Mouse (Mus musculus) gastrocnemius, adult 18-20 months (tissue): ENCODE measurements around the gene Ddx54. TPM values are rescaled to one million over a fixed set of nuclear protein-coding genes. Genes with fewer than 3 reads are reported as not detected.

ENCODE experiments used
- DNase-seq: peaks from one replicate; pipeline ENCODE4 v3.0.0; 2021; ENCODE audit warnings: low spot score
- total RNA-seq, 2 experiments: library from RNA; stranded (reverse); gene quantifications; 2 replicates each; pipeline ENCODE4 v1.2.3; 2021

Ddx54 gene
- total RNA-seq, 2 experiments from 2014 or later = 15.8 to 15.9 TPM

DNA sequence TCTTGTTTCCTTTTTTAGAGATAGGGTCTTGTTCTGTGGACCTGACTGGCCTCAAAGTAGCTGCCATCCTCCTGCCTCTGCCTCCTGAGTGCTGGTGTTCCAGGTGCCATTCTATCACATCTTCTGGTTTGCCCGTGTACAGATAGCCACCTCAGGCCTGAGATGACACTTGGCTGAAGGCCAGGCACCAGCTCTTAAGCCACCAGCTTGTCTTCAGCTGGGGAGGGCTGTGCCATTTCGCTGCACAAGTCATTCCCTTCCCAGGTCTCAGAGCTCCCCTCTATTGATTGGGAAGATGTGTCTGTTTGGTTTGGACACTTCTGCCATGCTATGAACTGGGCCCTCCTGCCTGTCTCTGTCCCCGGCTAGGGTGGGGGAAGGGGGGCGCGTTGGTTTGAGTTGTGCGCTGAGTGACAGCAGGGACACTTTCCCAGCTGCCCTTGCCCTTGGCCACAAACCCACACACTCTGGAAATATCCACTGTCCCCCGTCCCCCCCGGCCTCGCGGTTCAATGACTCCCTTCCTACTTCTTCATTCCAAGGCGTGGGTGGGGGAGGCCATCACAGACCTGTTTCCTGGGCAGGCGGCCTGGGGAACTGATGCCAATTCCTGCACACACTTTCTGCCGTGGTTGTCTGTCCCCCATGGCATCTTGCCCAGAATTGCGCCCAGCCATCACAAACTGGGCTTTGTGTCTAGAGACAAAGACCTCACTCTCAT, 31.0 kb downstream of the Ddx54 start:
- DNase-seq = no peak

- DNase-seq = no peak
Observed at GRCm38 (mm10) chr5:120644227-120644626, 31.7 kb downstream of the Ddx54 start.

GRCm38 (mm10) chr5:120645851-120646250, 33.3 kb downstream of the Ddx54 start:
- DNase-seq = no peak

DNA sequence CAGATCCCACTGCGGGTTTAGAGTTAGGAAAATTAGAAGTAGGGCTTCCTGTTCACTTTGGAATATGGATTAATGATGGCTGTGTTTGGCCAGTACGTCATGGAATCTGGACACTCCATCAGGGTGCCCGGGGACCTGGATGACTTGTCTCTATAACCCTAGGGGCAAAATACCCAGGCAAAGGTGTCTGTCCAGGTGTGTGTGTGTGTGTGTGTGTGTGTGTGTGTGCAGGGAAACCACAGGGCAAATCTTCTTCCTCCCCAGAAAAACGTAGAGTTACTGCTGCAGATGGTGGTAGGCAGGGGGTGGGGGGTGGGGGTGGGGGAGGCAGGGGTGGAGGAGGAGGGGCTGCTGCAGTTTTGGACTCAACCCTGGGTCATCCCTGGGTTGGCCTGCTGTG, 34.8 kb downstream of the Ddx54 start:
- no peak for DNase-seq

GRCm38 (mm10) chr5:120647814-120648491, 35.4 kb downstream of the Ddx54 start:
- DNase-seq = no peak

GRCm38 (mm10) chr5:120648569-120649373, 36.2 kb downstream of the Ddx54 start, which contains the start of gene Rasal1:
Gene Rasal1 (plus strand): TSS chr5:120648812.
- no peak for DNase-seq

DNA sequence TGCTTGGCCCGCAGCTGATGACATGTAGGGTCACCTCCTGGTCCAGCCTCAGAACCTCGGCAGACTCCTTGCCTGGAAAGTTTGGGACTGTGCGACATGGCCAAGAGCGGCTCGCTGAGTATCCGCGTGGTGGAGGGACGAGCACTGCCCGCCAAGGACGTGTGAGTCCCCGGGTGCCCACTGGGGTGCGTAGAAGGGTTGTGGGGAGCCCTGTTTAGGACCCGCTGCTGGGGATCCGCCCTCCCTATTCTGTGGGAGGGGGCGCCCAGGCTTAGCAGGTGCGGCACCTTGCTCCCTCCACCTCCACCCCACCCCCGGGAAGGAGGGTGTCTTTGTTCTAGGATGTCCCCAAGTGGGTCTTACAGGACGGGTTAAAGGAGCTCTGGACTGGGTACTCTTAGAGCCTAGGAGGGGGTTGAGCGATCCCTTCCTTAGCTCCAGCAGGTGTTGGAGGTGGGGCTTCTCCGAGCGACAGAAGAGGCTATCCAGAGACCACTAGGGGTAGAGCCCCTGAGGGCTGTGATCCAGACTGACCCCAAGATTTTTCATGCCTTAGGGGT, 36.9 kb downstream of the Ddx54 start:
- DNase-seq = no peak

- DNase-seq = no peak
Observed at GRCm38 (mm10) chr5:120649938-120650337, 37.4 kb downstream of the Ddx54 start.

DNA sequence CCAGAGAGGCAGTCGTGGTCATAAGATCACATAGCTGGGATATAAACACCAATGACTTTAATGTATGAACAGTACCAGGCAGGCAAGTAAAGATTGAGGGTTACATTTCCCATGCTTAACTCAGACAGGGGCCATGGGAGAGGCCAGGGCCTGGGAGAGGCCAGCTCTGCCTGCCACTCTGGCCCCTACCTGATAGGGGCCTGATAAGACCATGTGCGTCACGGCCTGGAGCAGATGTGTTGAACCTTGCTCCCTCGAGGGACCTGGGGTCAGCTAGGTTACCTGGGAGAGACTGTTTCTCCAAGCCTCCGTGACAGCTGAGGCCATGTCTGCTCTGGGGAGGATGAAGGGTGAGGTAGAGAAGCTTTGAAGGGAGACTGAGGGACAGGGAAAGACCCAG, 38.7 kb downstream of the Ddx54 start:
- no peak for DNase-seq

- DNase-seq = no peak
Observed at GRCm38 (mm10) chr5:120652915-120653701, 40.6 kb downstream of the Ddx54 start.

DNA sequence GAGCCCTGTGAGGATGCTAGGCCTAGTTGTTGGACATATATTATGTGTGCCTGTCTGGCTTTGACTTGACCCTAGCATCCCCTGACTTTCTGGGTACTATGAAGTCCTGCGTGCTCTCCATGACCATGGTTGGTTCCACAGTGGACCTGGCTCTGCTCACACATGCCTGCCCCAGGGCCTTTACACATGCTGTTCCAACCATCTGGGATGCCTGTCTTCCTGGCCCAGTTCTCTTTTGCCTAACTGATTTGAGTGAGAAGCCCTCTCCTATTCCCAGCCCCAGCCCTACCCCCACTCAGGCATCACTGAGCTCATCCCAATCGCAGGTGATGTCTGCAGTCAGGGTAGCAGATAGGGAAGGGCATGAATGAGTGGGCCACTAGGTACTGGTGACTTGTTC, 41.3 kb downstream of the Ddx54 start:
- no peak for DNase-seq

DNA sequence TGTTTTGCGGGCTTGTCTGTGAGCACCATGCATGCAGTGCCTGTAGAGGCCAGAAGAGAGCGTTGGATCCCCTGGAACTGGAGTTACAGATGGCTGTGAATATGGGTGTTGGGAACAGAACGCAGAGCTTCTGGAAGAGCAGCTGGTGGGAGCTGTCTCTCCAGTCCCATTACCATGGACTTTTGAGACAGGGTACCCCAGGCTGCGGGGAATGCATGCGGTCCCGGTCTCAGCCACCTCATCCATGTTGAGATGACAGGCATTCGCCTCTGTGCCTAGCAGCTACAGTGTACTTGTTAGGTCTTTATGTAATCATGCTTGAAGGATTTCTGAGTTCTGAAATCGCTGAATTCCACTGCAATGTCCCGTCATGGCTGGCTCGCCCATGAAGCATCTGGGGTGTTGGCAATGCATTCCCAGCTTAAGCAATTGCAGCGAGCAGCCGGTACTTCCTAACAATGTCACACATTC, 43.8 kb downstream of the Ddx54 start:
- DNase-seq = no peak

GRCm38 (mm10) chr5:120660816-120661215, 48.3 kb downstream of the Ddx54 start:
- no peak for DNase-seq

- DNase-seq = no peak
Observed at GRCm38 (mm10) chr5:120664888-120665287, 52.3 kb downstream of the Ddx54 start.

DNA sequence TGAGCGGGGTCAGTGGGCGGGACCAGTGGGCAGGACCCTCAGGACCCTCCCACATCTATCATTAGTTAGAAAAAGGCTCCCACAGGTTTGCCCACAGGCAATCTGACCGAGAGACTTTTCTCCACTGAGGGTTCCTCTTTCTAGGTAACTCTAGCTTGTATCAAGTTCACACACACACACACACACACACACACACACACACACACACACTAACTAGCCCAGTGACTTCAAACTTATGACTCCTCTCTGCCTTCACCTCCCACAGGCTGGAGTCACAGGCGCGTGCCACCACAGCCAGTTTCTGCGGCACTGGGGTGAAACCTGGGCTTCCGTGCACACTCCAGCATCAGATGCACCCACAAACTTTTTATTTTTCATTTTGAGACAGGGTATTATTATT, 56.2 kb downstream of the Ddx54 start:
- DNase-seq = no peak

GRCm38 (mm10) chr5:120670132-120670531, 57.6 kb downstream of the Ddx54 start:
- no peak for DNase-seq

- no peak for DNase-seq
Observed at GRCm38 (mm10) chr5:120671865-120672264, 59.3 kb downstream of the Ddx54 start.

- peak; percentile 48 for DNase-seq
Observed at GRCm38 (mm10) chr5:120673626-120674025, 61.1 kb downstream of the Ddx54 start.

GRCm38 (mm10) chr5:120674229-120675145, 61.9 kb downstream of the Ddx54 start:
- no peak for DNase-seq

GRCm38 (mm10) chr5:120677516-120677915, 65.0 kb downstream of the Ddx54 start:
- no peak for DNase-seq
